Mouse (Mus musculus) heart, postnatal 36 days (tissue): ENCODE data around the gene Shisal2b. TPM values are rescaled to one million over a fixed set of nuclear protein-coding genes. Genes with fewer than 3 reads are reported as not detected.

Experiments
- DNase-seq, 2 experiments: peaks; one replicate each; pipeline ENCODE4 v3.0.0; 2021 to 2022
- intact Hi-C: fragments of 180-260 bp; cut with DNase I; formaldehyde crosslinking; loops from one replicate; pipeline ENCODE4 v1.15.1; 2025
- total RNA-seq, 2 experiments: library from RNA; stranded (reverse); gene quantifications; 2 replicates each; pipeline ENCODE4 v1.2.3; 2021

Shisal2b gene
- total RNA-seq, 2 experiments from 2014 or later, result not detected

- DNase-seq, result no peak
- intact Hi-C loops, result loop anchor here (10.0 kb wide), 1 partner anchor 237 kb away; the partner anchor contains the start of gene Rgs7bp
Observed at GRCm38 (mm10) chr13:104817696-104818095, 46.0 kb downstream of the Shisal2b start.

- intact Hi-C loops, result loop anchor here (10.0 kb wide), 1 partner anchor 238 kb away; the partner anchor contains the start of gene Rgs7bp
- DNase-seq, result peak; percentile 85 to 91
Observed at GRCm38 (mm10) chr13:104816635-104817571, 46.8 kb downstream of the Shisal2b start, which contains the start of gene Cwc27. Gene Cwc27, minus strand, starts transcription at chr13:104817142.

- intact Hi-C loops, result loop anchor here (10.0 kb wide), 1 partner anchor 239 kb away; the partner anchor contains the start of gene Rgs7bp
- DNase-seq, result no peak
Observed at GRCm38 (mm10) chr13:104816270-104816634, 47.4 kb downstream of the Shisal2b start.

DNA sequence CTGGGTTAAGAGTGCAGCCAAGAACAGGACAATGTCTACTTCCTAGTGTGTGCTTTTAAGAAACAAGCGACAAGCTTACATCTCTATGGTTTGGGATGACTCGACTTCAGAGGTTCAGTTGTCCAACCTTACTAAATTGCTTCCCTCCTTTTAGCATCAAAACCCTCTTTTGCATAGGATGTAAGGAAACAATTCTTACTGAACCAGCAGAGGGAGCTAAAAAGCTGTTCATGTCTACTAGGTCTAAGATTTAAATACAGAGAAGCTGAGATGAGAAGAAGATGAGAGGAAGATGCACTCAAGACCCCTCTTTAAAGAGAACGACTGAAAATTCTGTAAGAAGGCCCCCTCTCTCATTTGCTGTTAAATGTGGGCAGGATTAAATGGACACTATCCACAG lies 58.0 kb downstream of the Shisal2b start:
- DNase-seq, result no peak
- intact Hi-C loops, result loop anchor here (1.0 kb wide), 1 partner anchor 135 kb away; no protein-coding TSS in a partner anchor

DNA sequence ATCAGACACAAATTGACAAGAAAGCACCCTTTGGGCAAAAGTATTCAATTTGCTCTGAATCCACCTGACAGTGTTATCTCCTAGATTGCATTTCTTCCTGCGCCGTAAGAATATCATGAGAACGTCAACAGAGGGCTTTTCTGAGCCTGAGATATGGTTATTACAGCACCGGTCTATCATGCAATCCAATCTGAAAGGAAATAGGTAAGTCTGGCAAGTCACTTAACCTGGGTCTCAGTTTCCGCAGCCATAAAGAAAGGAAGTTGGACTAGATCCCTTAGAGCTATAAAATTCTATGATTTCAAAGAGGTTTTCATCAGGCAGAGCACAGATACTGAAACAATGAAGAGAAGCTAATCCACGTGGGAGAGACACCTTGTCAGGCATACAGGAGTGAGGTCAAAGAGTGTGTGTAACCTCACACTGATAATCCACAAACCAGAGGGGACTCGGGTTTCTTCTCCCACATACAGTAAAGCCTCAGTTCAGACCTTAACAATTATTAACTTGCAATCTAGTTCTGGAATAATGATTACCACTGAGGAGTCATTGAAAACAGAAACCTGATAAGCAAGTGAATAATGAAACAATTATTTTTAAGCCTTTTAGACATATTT lies 64.0 kb downstream of the Shisal2b start:
- no peak for DNase-seq
- intact Hi-C loops, result no loop called here

DNA sequence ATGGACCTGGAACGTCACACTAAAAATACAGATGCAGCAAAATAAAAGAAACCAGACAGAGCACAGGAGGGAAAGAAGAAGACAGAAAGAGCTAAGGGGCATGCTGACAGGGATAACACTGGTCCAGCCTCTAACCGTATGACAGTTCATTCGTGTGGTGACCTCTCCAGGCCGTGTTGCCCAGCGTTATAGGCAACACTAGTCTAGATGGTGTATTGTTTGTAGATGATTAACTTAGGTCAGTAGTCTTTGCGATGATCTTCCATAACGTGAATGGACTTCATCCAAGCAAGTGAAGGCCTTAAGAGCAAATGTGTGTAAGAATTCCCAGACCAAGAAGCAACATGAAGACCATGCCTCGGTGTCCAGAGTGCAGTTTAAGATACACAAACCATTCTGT lies 64.6 kb downstream of the Shisal2b start:
- intact Hi-C loops, result no loop called here
- no peak for DNase-seq

Other genes with a start within 250 kb of the Shisal2b start
- gene Srek1ip1, start 71.4 kb downstream of the Shisal2b start, total RNA-seq, result 10 to 100 TPM; 18.0 to 20.3 TPM
- 10 to 100 TPM; 12.2 to 15.8 TPM for gene Cwc27, start 46.8 kb downstream of the Shisal2b start, total RNA-seq
- 1 to 10 TPM; 3.3 to 4.8 TPM for gene Rgs7bp, start 191.0 kb upstream of the Shisal2b start, total RNA-seq
- not detected for gene 4933425L06Rik, start 218.2 kb upstream of the Shisal2b start, total RNA-seq